Mouse (Mus musculus) liver, embryonic 16.5 days (tissue): ENCODE measurements around the gene Rtbdn. TPM values are rescaled to one million over a fixed set of nuclear protein-coding genes. Genes with fewer than 3 reads are reported as not detected.

Source experiments
- ATAC-seq: fragments of 200-750 bp; cut with Nextera tagmentation; 2 replicates; pipeline ENCODE4 v1.8.0; 2017; ENCODE audit warnings: low read depth, mild to moderate bottlenecking, moderate number of reproducible peaks, moderate library complexity
- H3K27ac ChIP-seq: fragments of 300-500 bp; sonication (generic); 2 replicates; pipeline ENCODE4 v1.5.1; 2014; ENCODE audit warnings: mild to moderate bottlenecking, low read length
- H3K27me3 ChIP-seq: fragments of 300-500 bp; sonication (generic); 2 replicates; pipeline ENCODE4 v1.6.1; 2014; ENCODE audit warnings: low read depth, low read length, mixed read lengths; ENCODE audit not compliant: control insufficient read depth, insufficient read depth
- H3K36me3 ChIP-seq: fragments of 300-500 bp; sonication (generic); 2 replicates; pipeline ENCODE4 v1.6.1; 2014; ENCODE audit warnings: mild to moderate bottlenecking; ENCODE audit not compliant: control insufficient read depth, insufficient read depth
- H3K4me1 ChIP-seq: fragments of 300-500 bp; sonication (generic); 2 replicates; pipeline ENCODE4 v1.6.1; 2014; ENCODE audit warnings: low read depth, low read length, mixed read lengths; ENCODE audit not compliant: control insufficient read depth
- H3K4me2 ChIP-seq: fragments of 300-500 bp; sonication (generic); 2 replicates; pipeline ENCODE4 v1.6.1; 2014; ENCODE audit warnings: low read depth, low read length, mixed read lengths
- H3K4me3 ChIP-seq: fragments of 300-500 bp; sonication (generic); 2 replicates; pipeline ENCODE4 v1.5.1; 2014; ENCODE audit warnings: low read depth, mild to moderate bottlenecking, low read length
- H3K9ac ChIP-seq: fragments of 300-500 bp; sonication (generic); 2 replicates; pipeline ENCODE4 v1.6.1; 2014; ENCODE audit warnings: low read depth, low read length
- H3K9me3 ChIP-seq: fragments of 300-500 bp; sonication (generic); replicated peaks from 2 replicates; pipeline ENCODE4 v1.6.1; 2016; ENCODE audit warnings: low read length; ENCODE audit not compliant: control insufficient read depth
- WGBS: fragments of 180-500 bp; shearing (Covaris S2); extraction: QIAGEN DNeasy Blood & Tissue Kit; methylation state at CpG from one replicate; pipeline ENCODE4 v1.1.7; 2014; ENCODE audit not compliant: insufficient replicate concordance; 5-methylcytosine and 5-hydroxymethylcytosine counted together
- polyA plus RNA-seq: library from polyadenylated mRNA; unstranded; fragments of >200 nt; fragmentation: Nextera tagmentation; extraction: Ambion mirVana; gene quantifications from 2 replicates; pipeline ENCODE4 v1.2.1, GENCODE M21; 2015

The Rtbdn gene
- polyA plus RNA-seq, 1 experiment from 2014 or later = 0.20 TPM

DNA sequence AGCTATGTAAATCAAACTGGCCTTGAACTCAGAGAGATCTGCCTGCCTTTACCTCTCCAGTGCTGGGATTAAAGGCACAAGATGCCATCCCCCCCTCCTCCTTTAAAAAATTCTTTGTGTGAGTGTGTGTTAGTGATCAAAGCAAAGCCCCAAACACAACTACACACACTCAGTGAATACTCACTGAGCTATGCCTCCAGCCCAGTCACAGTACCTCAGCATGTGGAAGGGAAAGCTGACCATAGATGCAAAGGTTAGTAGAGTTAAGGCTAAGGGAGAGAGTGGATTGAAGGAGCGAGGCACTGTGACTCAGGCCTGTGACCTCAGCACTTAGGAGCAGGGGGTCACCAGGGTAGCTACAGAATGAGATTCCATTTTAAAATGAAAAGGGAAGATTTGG lies 26.3 kb downstream of the Rtbdn start:
- no peak for ATAC-seq
- WGBS = 87% methylated on average over 1 of the region's 1 CpGs
- H3K27ac ChIP-seq = peak overlapping the region; percentile 97
- H3K9ac ChIP-seq = peak overlapping the region; percentile 80
- no peaks in the 10 kb centered on the region; the same call in 1 of the 2 replicates for H3K27me3 ChIP-seq
- no peaks in the 10 kb centered on the region for H3K9me3 ChIP-seq
- peak overlapping the region; percentile 75 for H3K4me3 ChIP-seq
- H3K36me3 ChIP-seq = peaks cover 44% of the 10 kb centered on the region
- H3K4me2 ChIP-seq = peak overlapping the region; percentile 98
- H3K4me1 ChIP-seq = peaks cover 72% of the 10 kb centered on the region

DNA sequence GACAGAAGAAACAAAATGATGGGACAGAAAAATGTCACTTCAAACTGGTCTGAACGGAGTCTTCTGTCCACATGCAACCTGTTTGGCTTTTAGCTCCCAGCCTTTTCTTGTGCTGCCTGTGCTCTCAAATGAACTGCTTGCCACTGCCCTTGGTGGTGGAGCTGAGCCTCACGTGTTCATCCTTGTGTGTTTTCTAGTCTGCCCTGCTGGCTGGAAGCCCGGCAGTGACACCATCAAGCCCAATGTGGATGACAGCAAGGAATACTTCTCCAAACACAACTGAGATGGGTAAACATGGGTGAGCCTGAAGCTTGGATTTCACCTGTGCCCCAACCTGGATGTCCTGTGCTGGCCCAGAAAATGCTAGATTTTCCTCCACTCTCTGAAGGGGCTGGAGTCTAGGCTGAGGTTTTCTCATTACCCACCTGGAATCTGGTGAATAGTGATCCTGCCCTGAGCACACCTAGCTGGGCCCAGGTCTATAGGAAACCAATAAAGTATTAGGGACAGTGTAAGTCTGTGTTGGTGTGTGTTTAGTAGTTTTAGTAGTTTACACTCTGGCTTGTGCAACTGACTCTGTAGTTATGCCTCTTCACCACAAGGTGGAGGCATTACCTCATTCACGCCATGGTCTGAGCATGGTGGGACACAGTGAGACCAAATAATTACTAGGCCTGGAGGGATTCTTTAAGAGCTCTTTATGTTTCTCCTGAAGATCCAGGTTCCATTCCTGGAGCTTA lies 27.2 kb downstream of the Rtbdn start:
- Histone ChIP-seq H3K27ac (peak overlapping the region; percentile 97), H3K4me3 (peak overlapping the region; percentile 75), H3K9ac (peak overlapping the region; percentile 37), H3K9me3 (no peaks in the 10 kb centered on the region), H3K36me3 (peaks cover 44% of the 10 kb centered on the region), H3K27me3 (peaks cover 7% of the 10 kb centered on the region), H3K4me2 (peak overlapping the region; percentile 98), H3K4me1 (peaks cover 75% of the 10 kb centered on the region)
- no peak for ATAC-seq
- 65% methylated on average over 4 of the region's 4 CpGs for whole genome bisulfite sequencing

DNA sequence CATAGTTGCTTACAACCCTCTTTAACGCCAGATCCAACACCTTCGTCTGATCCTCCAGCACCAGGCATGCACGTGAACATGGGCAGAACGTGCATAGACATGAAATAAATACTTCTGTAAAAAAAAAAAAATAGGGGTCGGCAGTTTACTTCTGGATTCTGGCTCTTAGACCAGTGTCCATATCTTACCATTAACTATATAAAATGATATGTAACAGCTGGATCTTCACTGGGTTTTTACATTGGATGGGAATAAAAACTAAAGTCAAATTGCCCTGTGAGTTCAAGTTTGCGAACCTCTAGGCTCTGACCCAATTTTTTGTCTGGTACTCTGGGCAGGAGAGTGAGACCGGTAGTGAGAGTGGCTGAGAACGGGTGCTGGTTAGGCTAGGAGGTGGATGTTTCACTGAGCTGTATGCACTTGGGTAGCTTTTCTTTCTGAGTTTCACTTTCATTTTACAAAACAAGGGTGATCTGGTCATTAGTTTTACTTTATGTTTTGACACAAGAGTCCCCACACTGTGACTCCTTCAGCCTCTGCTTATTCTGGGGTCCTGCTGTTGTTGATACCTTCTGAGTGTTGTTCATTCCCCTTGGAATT lies 27.9 kb downstream of the Rtbdn start:
- WGBS = 67% methylated on average over 8 of the region's 8 CpGs
- peak overlapping the region; percentile 75 for H3K4me3 ChIP-seq
- H3K36me3 ChIP-seq = peaks cover 44% of the 10 kb centered on the region
- H3K4me2 ChIP-seq = peak overlapping the region; percentile 98
- peak overlapping the region; percentile 97 for H3K27ac ChIP-seq
- peaks cover 9% of the 10 kb centered on the region for H3K27me3 ChIP-seq
- no peaks in the 10 kb centered on the region for H3K9me3 ChIP-seq
- peaks cover 82% of the 10 kb centered on the region for H3K4me1 ChIP-seq
- no peak for ATAC-seq
- peak overlapping the region; percentile 11; the same call in 1 of the 2 replicates for H3K9ac ChIP-seq

DNA sequence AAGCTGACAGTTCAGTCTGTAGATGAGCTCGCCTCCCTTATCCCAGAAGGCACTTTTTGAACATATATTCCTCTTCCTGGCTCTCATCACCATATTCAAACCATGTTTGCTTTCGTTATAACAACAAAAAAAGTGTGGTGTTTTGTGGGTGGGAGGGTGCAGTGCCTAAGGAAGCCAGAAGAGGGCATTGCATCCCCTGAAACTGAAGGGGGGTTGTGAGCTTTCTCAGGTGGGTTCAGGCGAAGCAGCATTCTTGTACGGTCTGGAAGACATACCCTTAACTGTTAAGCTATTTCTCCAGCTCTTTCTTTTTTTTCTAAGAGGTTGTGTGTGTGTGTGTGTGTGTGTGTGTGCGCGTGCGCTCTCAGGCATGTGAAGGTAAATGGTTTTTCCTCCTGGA lies 28.6 kb downstream of the Rtbdn start:
- WGBS = 22% methylated on average over 7 of the region's 7 CpGs
- Histone ChIP-seq H3K4me3 (peak overlapping the region; percentile 75), H3K9ac (peak overlapping the region; percentile 73), H3K4me2 (peak overlapping the region; percentile 98), H3K36me3 (peaks cover 42% of the 10 kb centered on the region), H3K4me1 (peaks cover 88% of the 10 kb centered on the region), H3K27ac (peak overlapping the region; percentile 97), H3K9me3 (no peaks in the 10 kb centered on the region), H3K27me3 (peaks cover 9% of the 10 kb centered on the region)
- no peak for ATAC-seq

DNA sequence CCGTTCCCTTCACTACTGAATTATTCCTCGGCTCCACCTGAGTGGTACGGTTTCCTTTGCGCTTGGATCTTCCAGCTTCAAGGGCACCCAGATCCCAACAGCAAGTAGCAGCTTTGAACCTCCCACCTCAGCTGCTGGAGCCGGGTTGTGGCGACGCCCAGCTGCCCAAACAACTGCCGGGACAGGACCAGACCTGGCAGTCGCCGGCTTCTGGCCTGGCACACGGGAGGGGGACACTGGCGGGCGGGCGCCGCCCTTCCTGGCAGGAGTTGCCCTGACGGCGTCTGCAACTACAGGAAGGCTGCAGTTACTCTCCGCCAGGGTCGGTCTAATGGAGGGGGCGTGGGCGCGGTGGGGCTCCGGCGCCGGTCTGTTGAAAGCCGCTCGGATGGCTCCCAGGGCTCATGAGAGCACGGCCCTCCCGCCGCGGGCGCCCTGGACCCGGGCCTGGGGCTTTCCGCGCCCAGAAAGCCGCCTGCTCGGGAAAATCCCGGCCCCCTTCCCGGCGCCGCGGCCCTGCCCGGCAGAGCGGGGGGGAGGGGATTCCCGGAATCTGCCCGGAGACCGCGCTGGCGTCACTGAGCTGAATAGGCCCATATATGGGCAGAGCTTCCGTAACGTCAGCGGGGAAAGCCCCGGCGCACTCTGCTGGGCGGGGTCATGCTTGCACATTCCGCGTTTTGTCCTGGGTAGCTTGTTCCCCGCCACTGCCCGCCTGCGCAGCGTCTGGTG lies 29.4 kb downstream of the Rtbdn start:
- ATAC-seq = peak; percentile 79
- H3K9me3 ChIP-seq = no peaks in the 10 kb centered on the region
- peaks cover 9% of the 10 kb centered on the region for H3K27me3 ChIP-seq
- peak overlapping the region; percentile 98 for H3K4me2 ChIP-seq
- H3K36me3 ChIP-seq = peaks cover 36% of the 10 kb centered on the region
- H3K4me3 ChIP-seq = peak overlapping the region; percentile 75
- H3K9ac ChIP-seq = peak overlapping the region; percentile 73
- peak overlapping the region; percentile 97 for H3K27ac ChIP-seq
- WGBS = under 1% methylated on average over 61 of the region's 61 CpGs
- H3K4me1 ChIP-seq = peaks cover 92% of the 10 kb centered on the region

DNA sequence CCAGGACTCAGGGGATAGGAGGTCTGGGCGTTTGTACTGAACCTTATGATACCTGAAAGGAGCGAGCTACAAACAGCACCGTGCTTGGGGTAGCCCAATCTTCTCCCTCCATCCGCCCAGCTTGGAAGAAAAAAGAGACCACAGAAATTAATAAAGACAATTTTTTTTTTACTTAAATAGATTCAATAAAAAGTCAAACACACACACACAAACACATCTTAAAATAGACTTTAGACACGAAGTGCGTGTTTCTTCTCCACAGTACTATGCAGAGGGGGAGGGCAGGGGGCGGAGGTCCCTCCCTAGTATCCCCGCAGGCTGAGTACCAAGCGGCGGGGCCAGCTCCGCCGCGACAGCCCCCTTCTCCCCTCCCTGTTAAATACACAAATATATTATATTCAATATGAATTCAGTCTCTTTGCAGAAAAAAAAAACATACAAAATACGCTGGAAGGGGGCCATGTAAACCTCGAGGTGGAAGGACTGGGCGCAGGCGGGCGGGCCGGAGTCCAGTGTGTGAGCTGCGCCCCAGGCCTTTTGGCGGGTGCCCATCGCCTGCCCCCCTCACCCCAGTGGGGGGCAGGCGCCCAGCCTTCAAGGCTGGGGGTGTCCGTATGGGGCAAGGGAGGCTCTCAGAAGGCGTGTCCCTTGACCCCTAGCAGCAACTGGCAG lies 30.1 kb downstream of the Rtbdn start:
- Histone ChIP-seq H3K4me3 (peak overlapping the region; percentile 75), H3K27ac (peak overlapping the region; percentile 97), H3K9me3 (no peaks in the 10 kb centered on the region), H3K4me1 (peaks cover 95% of the 10 kb centered on the region), H3K27me3 (peaks cover 9% of the 10 kb centered on the region), H3K36me3 (peaks cover 29% of the 10 kb centered on the region), H3K4me2 (peak overlapping the region; percentile 98), H3K9ac (peak overlapping the region; percentile 73)
- ATAC-seq = no peak
- WGBS = under 1% methylated on average over 25 of the region's 25 CpGs

DNA sequence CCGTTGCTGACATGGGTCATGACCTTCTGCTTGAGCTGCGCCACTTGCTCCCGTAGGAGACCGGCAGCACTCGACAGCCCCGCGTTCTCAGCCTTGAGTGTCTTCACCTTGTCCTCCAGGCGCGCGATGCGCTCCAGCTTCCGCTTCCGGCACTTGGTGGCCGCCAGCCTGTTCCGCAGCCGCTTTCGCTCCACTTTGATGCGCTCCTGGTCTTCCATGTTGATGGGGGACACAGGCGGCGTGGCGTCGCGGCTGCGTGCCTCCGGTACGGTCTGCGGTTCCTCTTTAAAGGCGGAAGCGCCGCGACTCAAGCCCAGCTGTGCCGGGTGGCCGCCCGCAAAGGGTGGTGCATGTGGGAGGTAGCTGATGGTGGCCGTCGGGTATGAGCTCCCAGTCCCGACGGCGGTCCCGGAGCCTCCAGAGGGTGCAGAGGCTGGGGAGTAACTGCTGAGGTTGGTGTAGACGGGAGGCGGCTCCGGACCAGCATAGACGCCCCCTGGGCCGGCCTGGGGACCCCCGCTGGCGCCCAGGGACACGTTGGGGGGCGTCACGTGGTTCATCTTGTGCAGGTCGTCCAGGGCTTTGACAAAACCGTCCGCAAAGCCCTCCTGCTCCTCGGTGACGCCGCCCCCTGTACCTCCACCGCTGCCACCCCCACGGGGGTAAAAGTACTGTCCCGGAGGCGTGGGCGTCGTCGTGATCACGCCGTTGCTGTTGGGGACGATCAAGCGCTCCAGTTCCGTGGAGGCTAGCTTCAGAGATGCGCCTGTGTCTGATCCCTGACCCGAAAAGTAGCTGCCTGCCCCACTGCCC lies 30.9 kb downstream of the Rtbdn start:
- H3K4me3 ChIP-seq = peak overlapping the region; percentile 75
- under 1% methylated on average over 70 of the region's 70 CpGs for WGBS
- ATAC-seq = no peak
- H3K9me3 ChIP-seq = no peaks in the 10 kb centered on the region
- H3K36me3 ChIP-seq = peaks cover 21% of the 10 kb centered on the region
- H3K27me3 ChIP-seq = peaks cover 9% of the 10 kb centered on the region
- peak overlapping the region; percentile 73 for H3K9ac ChIP-seq
- peaks cover 97% of the 10 kb centered on the region for H3K4me1 ChIP-seq
- peak overlapping the region; percentile 98 for H3K4me2 ChIP-seq
- H3K27ac ChIP-seq = peak overlapping the region; percentile 97
